Mouse (Mus musculus) forebrain, embryonic 11.5 days (tissue): ENCODE results near the gene Pitpnb. TPM values are rescaled to one million over a fixed set of nuclear protein-coding genes. Genes with fewer than 3 reads are reported as not detected.
A peak's percentile ranks its signal among the peaks of the same experiment; 100 is the strongest.

ENCODE experiments used
- ATAC-seq: fragments of 200-750 bp; cut with Nextera tagmentation; replicated peaks from 2 replicates; pipeline ENCODE4 v1.8.0; 2017; ENCODE audit warnings: moderate TSS enrichment; ENCODE audit not compliant: low FRiP score
- DNase-seq: peaks from one replicate; pipeline ENCODE4 v3.0.0-alpha.2; 2017; ENCODE audit warnings: low spot score
- H3K27ac ChIP-seq: fragments of 300-500 bp; sonication (generic); 2 replicates; pipeline ENCODE4 v1.5.1; 2014; ENCODE audit warnings: low read depth, low read length
- H3K27me3 ChIP-seq: fragments of 300-500 bp; sonication (generic); 2 replicates; pipeline ENCODE4 v1.6.1; 2014; ENCODE audit warnings: mild to moderate bottlenecking, low read length, mixed read lengths; ENCODE audit not compliant: control insufficient read depth, insufficient read depth
- H3K36me3 ChIP-seq: fragments of 300-500 bp; sonication (generic); 2 replicates; pipeline ENCODE4 v1.6.1; 2014; ENCODE audit warnings: mild to moderate bottlenecking, low read length, moderate library complexity, mixed read lengths; ENCODE audit not compliant: control insufficient read depth, insufficient read depth
- H3K4me1 ChIP-seq: fragments of 300-500 bp; sonication (generic); replicated peaks from 2 replicates; pipeline ENCODE4 v1.6.1; 2014; ENCODE audit warnings: low read length, mixed read lengths; ENCODE audit not compliant: control insufficient read depth, insufficient read depth
- H3K4me2 ChIP-seq: fragments of 300-500 bp; sonication (generic); 2 replicates; pipeline ENCODE4 v1.6.1; 2014; ENCODE audit warnings: low read depth, mild to moderate bottlenecking, low read length, moderate library complexity, mixed read lengths; ENCODE audit not compliant: severe bottlenecking
- H3K4me3 ChIP-seq: fragments of 300-500 bp; sonication (generic); 2 replicates; pipeline ENCODE4 v1.5.1; 2014; ENCODE audit warnings: low read depth, low read length
- H3K9ac ChIP-seq: fragments of 300-500 bp; sonication (generic); 2 replicates; pipeline ENCODE4 v1.6.1; 2014; ENCODE audit warnings: low read length
- H3K9me3 ChIP-seq: fragments of 300-500 bp; sonication (generic); 2 replicates; pipeline ENCODE4 v1.6.1; 2016; ENCODE audit warnings: low read length, mixed read lengths; ENCODE audit not compliant: control insufficient read depth
- WGBS: fragments of 180-500 bp; shearing (Covaris S2); extraction: QIAGEN DNeasy Blood & Tissue Kit; methylation state at CpG from one replicate; pipeline ENCODE4 v1.1.7; 2014; 5-methylcytosine and 5-hydroxymethylcytosine counted together
- polyA plus RNA-seq: library from polyadenylated mRNA; unstranded; fragments of >200 nt; fragmentation: Nextera tagmentation; extraction: Ambion mirVana; gene quantifications from 2 replicates; pipeline ENCODE4 v1.2.1, GENCODE M21; 2014

The Pitpnb gene
- polyA plus RNA-seq, result 129 and 132 TPM in 2 replicates

- Histone ChIP-seq H3K4me1 (peaks cover 4% of the 10 kb centered on the region; the same call in 1 of the 2 replicates), H3K36me3 (no peaks in the 10 kb centered on the region; the same call in 1 of the 2 replicates), H3K9ac (peak within 1 kb of the TSS; percentile 91), H3K9me3 (no peaks in the 10 kb centered on the region; the same call in 1 of the 2 replicates), H3K27ac (peak within 1 kb of the TSS; percentile 60), H3K27me3 (no peaks in the 10 kb centered on the region), H3K4me2 (peak within 1 kb of the TSS; percentile 76), H3K4me3 (peak within 1 kb of the TSS; percentile 88)
- peak; percentile 100 for DNase-seq
- WGBS, result under 1% methylated on average over 69 of the region's 78 CpGs
- peak; percentile 98 for ATAC-seq
Measured at GRCm38 (mm10) chr5:111330417-111331098, at the start of gene Pitpnb. Pitpnb (plus strand) TSS chr5:111330763.

- Histone ChIP-seq H3K27ac (no peak overlapping the region), H3K9ac (no peak overlapping the region), H3K36me3 (peaks cover 2% of the 10 kb centered on the region; the same call in 1 of the 2 replicates), H3K4me3 (no peak overlapping the region), H3K27me3 (no peaks in the 10 kb centered on the region), H3K9me3 (no peaks in the 10 kb centered on the region), H3K4me2 (no peak overlapping the region), H3K4me1 (no peaks in the 10 kb centered on the region)
- 86% methylated on average over 19 of the region's 19 CpGs for WGBS
- ATAC-seq (no peak), DNase-seq (no peak)
Measured at GRCm38 (mm10) chr5:111284420-111285175, 46.0 kb upstream of the Pitpnb start.

DNA sequence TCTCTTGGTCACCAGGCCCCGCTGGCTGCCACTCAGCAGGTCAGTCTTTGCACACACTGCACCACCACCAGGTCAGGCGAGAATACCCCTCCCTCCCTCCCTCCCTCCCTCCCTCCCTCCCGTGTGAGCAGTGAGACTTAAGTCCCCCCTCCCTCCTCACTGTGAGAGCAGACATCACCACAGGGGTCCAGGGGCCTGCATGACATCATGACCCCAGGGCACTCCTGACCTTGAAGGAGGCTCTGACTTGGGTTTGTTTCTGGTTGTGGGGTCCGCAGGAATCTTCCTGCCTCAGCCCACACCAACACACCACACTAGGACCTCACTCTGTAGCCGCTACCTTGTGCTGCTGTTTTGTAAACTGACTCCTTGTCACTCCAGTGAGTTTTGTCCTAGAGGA lies 43.0 kb upstream of the Pitpnb start:
- Histone ChIP-seq H3K4me3 (no peak overlapping the region), H3K27me3 (no peaks in the 10 kb centered on the region), H3K4me1 (0 out of 2 replicates have a peak, but pooled peaks cover 2% of the 10 kb centered on the region), H3K36me3 (peaks cover 2% of the 10 kb centered on the region; the same call in 1 of the 2 replicates), H3K9ac (no peak overlapping the region), H3K9me3 (no peaks in the 10 kb centered on the region), H3K4me2 (no peak overlapping the region), H3K27ac (no peak overlapping the region)
- DNase-seq (no peak), ATAC-seq (no peak)
- 66% methylated on average over 4 of the region's 5 CpGs for WGBS

GRCm38 (mm10) chr5:111288486-111288885 lies 42.1 kb upstream of the Pitpnb start:
- no peak for ATAC-seq
- H3K4me2 ChIP-seq, result no peak overlapping the region
- 0 out of 2 replicates have a peak, but pooled peaks cover 2% of the 10 kb centered on the region for H3K4me1 ChIP-seq
- H3K27ac ChIP-seq, result no peak overlapping the region
- DNase-seq, result no peak
- H3K9me3 ChIP-seq, result no peaks in the 10 kb centered on the region
- WGBS, result 94% methylated on average over 11 of the region's 11 CpGs
- no peak overlapping the region for H3K9ac ChIP-seq
- H3K36me3 ChIP-seq, result peaks cover 2% of the 10 kb centered on the region; the same call in 1 of the 2 replicates
- no peaks in the 10 kb centered on the region for H3K27me3 ChIP-seq
- H3K4me3 ChIP-seq, result no peak overlapping the region

- Histone ChIP-seq H3K36me3 (peaks cover 2% of the 10 kb centered on the region; the same call in 1 of the 2 replicates), H3K4me3 (no peak overlapping the region), H3K4me1 (0 out of 2 replicates have a peak, but pooled peaks cover 2% of the 10 kb centered on the region), H3K9me3 (no peaks in the 10 kb centered on the region), H3K27me3 (no peaks in the 10 kb centered on the region), H3K27ac (no peak overlapping the region), H3K4me2 (no peak overlapping the region), H3K9ac (no peak overlapping the region)
- no peak for DNase-seq
- ATAC-seq, result no peak
- WGBS, result 78% methylated on average over 11 of the region's 11 CpGs
Measured at GRCm38 (mm10) chr5:111290071-111290470, 40.5 kb upstream of the Pitpnb start.

DNA sequence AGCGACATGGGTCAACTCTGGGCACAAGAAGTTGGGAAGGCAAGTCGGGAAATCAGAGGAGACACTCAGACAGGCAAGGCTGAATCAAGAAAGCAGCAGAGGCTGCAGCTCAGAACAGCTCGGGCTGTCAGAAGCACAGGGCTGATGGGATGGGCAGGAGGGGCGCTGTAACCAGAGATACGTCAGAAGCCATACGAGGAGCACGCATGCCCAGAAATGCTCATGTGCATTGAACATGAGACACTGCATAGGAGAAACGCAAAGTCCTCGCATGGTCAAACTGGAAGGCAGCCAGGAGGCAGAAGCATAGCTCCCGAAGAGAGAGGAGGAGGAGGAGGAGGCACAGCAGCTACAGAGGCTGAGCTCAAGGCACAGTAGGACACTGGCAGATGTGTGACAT lies 38.9 kb upstream of the Pitpnb start:
- H3K4me1 ChIP-seq, result 0 out of 2 replicates have a peak, but pooled peaks cover 2% of the 10 kb centered on the region
- H3K27ac ChIP-seq, result no peak overlapping the region
- 74% methylated on average over 10 of the region's 10 CpGs for WGBS
- no peaks in the 10 kb centered on the region for H3K36me3 ChIP-seq
- DNase-seq (peak; percentile 37), ATAC-seq (no peak)
- H3K9ac ChIP-seq, result no peak overlapping the region
- no peak overlapping the region for H3K4me3 ChIP-seq
- H3K27me3 ChIP-seq, result no peaks in the 10 kb centered on the region
- H3K4me2 ChIP-seq, result no peak overlapping the region
- H3K9me3 ChIP-seq, result no peaks in the 10 kb centered on the region

- DNase-seq (no peak), ATAC-seq (no peak)
- Histone ChIP-seq H3K4me1 (no peaks in the 10 kb centered on the region), H3K4me2 (no peak overlapping the region), H3K4me3 (no peak overlapping the region), H3K27me3 (no peaks in the 10 kb centered on the region), H3K27ac (no peak overlapping the region), H3K36me3 (no peaks in the 10 kb centered on the region), H3K9ac (no peak overlapping the region), H3K9me3 (no peaks in the 10 kb centered on the region)
- 76% methylated on average over 5 of the region's 5 CpGs for WGBS
Measured at GRCm38 (mm10) chr5:111297801-111298200, 32.8 kb upstream of the Pitpnb start.

DNA sequence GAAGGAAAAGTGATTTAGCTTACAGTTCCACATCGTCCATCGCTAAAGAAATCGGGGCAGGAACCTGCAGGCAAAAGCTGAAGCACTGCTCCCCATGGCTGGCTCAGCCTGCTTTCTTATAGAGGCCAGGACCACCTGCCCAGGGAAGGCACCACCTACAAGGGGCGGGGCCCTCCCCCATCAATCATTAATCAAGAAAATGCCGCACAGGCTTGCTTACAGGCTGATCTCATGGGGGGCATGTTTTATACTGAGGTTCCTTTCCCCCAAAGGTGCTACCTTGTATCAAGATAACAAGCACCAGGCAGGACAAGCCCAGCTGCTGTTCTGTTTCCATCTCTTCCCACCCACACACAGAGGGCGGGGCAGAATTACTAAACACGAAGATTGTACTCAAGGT lies 31.9 kb upstream of the Pitpnb start:
- H3K9me3 ChIP-seq, result no peaks in the 10 kb centered on the region
- H3K36me3 ChIP-seq, result no peaks in the 10 kb centered on the region
- no peak overlapping the region for H3K27ac ChIP-seq
- no peak overlapping the region for H3K4me3 ChIP-seq
- DNase-seq, result no peak
- no peaks in the 10 kb centered on the region for H3K27me3 ChIP-seq
- 51% methylated on average over 7 of the region's 7 CpGs for WGBS
- no peak overlapping the region for H3K4me2 ChIP-seq
- no peaks in the 10 kb centered on the region for H3K4me1 ChIP-seq
- ATAC-seq, result no peak
- no peak overlapping the region for H3K9ac ChIP-seq
